Mouse (Mus musculus): ENCODE results near the gene Pdss2. TPM values are rescaled to one million over a fixed set of nuclear protein-coding genes. Genes with fewer than 3 reads are reported as not detected.

Gene Pdss2
- total and polyA plus RNA-seq, 2 experiments from 2014 or later: 17.6 TPM

- Histone ChIP-seq H3K27ac (ENCODE audit: low read depth, low read length) (peak within 1 kb of the TSS; percentile 96), H3K4me1 (ENCODE audit: insufficient read depth, low read length) (peaks cover 3% of the 10 kb centered on the region; the same call in 1 of the 2 replicates), H3K9ac (replicated peaks; ENCODE audit: low read length, poor library complexity, severe bottlenecking) (peak within 1 kb of the TSS; percentile 91), H3K36me3 (ENCODE audit: insufficient read depth, low read length) (no peaks in the 10 kb centered on the region), H3K4me2 (ENCODE audit: low read depth, low read length, poor library complexity, severe bottlenecking) (peak within 1 kb of the TSS; percentile 88), H3K4me3 (ENCODE audit: low read depth, low read length) (peak within 1 kb of the TSS; percentile 97), H3K27me3 (ENCODE audit: insufficient read depth, low read length) (no peaks in the 10 kb centered on the region), H3K9me3 (ENCODE audit: low read length) (no peaks in the 10 kb centered on the region)
- no peak for TF ChIP-seq CTCF (IDR thresholded peaks at IDR 0.05)
- DNase-seq (ENCODE audit: low spot score): peak; percentile 90
- 0% methylated on average over 48 of the region's 91 CpGs for WGBS
- ATAC-seq (ENCODE audit: low FRiP score): peak; percentile 84
Measured at GRCm38 (mm10) chr10:43174326-43175155, 46.7 kb upstream of the Pdss2 start, which contains the start of the genes Sobp and 9030612E09Rik. Sobp (minus strand) TSS chr10:43174530. 9030612E09Rik (plus strand) TSS chr10:43174704.

DNA sequence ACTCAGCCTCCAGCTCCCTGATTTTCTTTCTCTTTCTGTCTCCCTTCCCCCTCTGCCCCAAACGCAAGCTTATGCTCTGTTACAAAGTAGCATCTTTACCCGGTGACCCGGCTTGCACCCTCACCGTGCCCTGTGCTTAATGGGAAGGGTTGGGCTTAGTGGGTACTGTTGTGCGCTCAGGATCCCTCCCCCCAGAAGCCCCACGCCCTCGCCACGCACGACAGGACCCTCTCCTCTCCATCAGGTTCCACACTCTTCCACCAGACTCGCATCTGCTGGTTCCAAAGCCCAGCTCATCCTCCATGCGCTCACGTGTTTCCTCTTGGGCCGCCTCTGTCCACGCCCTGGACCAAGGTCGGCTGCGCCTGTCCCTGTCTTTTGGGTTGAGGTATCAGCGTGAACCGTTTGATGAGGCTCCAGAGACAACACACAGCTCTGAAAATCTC is 46.1 kb upstream of the Pdss2 start:
- H3K4me3 ChIP-seq (ENCODE audit: low read depth, low read length): peak overlapping the region; percentile 97
- peak overlapping the region; percentile 91 for H3K9ac ChIP-seq (replicated peaks; ENCODE audit: low read length, poor library complexity, severe bottlenecking)
- peak overlapping the region; percentile 88 for H3K4me2 ChIP-seq (ENCODE audit: low read depth, low read length, poor library complexity, severe bottlenecking)
- DNase-seq (ENCODE audit: low spot score) (peak; percentile 39), ATAC-seq (ENCODE audit: low FRiP score) (peak; percentile 47)
- no peaks in the 10 kb centered on the region for H3K36me3 ChIP-seq (ENCODE audit: insufficient read depth, low read length)
- H3K27ac ChIP-seq (ENCODE audit: low read depth, low read length): peak overlapping the region; percentile 96
- WGBS: 1% methylated on average over 18 of the region's 18 CpGs
- TF ChIP-seq CTCF (IDR thresholded peaks at IDR 0.05): no peak
- no peaks in the 10 kb centered on the region for H3K9me3 ChIP-seq (ENCODE audit: low read length)
- peaks cover 3% of the 10 kb centered on the region; the same call in 1 of the 2 replicates for H3K4me1 ChIP-seq (ENCODE audit: insufficient read depth, low read length)
- no peaks in the 10 kb centered on the region for H3K27me3 ChIP-seq (ENCODE audit: insufficient read depth, low read length)

GRCm38 (mm10) chr10:43180313-43180912 is 40.9 kb upstream of the Pdss2 start:
- ATAC-seq (ENCODE audit: low FRiP score): no peak
- Histone ChIP-seq H3K27ac (ENCODE audit: low read depth, low read length) (no peak overlapping the region), H3K36me3 (ENCODE audit: insufficient read depth, low read length) (no peaks in the 10 kb centered on the region), H3K4me3 (ENCODE audit: low read depth, low read length) (no peak overlapping the region), H3K9ac (replicated peaks; ENCODE audit: low read length, poor library complexity, severe bottlenecking) (no peak overlapping the region), H3K4me1 (ENCODE audit: insufficient read depth, low read length) (no peaks in the 10 kb centered on the region), H3K27me3 (ENCODE audit: insufficient read depth, low read length) (no peaks in the 10 kb centered on the region), H3K9me3 (ENCODE audit: low read length) (no peaks in the 10 kb centered on the region), H3K4me2 (ENCODE audit: low read depth, low read length, poor library complexity, severe bottlenecking) (no peak overlapping the region)
- peak; percentile 83 for DNase-seq (ENCODE audit: low spot score)
- no peak for TF ChIP-seq CTCF (IDR thresholded peaks at IDR 0.05)
- 31% methylated on average over 5 of the region's 5 CpGs for WGBS

DNA sequence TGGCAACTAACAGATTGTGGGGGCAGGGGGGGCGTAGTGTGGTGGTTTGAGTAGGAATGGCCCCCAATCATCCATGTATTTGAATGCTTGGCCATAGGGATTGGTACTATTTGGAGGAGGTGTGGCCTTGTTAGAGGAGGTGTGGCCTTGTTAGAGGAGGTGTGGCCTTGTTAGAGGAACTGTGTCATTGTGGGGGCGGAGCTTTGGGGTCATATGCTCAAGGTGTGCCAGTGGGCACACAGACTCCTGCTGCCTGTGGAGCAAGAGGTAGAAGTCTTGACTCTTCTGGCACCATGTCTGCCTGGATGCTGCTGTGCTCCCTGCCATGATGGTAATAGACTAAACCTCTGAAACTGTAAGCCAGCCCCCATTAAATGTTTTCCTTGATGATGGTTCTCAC is 21.1 kb upstream of the Pdss2 start:
- Histone ChIP-seq H3K27ac (ENCODE audit: low read depth, low read length) (no peak overlapping the region), H3K36me3 (ENCODE audit: insufficient read depth, low read length) (no peaks in the 10 kb centered on the region), H3K27me3 (ENCODE audit: insufficient read depth, low read length) (no peaks in the 10 kb centered on the region), H3K4me2 (ENCODE audit: low read depth, low read length, poor library complexity, severe bottlenecking) (no peak overlapping the region), H3K4me3 (ENCODE audit: low read depth, low read length) (no peak overlapping the region), H3K4me1 (ENCODE audit: insufficient read depth, low read length) (no peaks in the 10 kb centered on the region), H3K9me3 (ENCODE audit: low read length) (no peaks in the 10 kb centered on the region), H3K9ac (replicated peaks; ENCODE audit: low read length, poor library complexity, severe bottlenecking) (no peak overlapping the region)
- ATAC-seq (ENCODE audit: low FRiP score) (no peak), DNase-seq (ENCODE audit: low spot score) (no peak)
- TF ChIP-seq CTCF (IDR thresholded peaks at IDR 0.05): no peak
- WGBS: 87% methylated on average over 2 of the region's 2 CpGs

GRCm38 (mm10) chr10:43203865-43204264 is 17.4 kb upstream of the Pdss2 start:
- TF ChIP-seq CTCF (IDR thresholded peaks at IDR 0.05): no peak
- Histone ChIP-seq H3K9ac (replicated peaks; ENCODE audit: low read length, poor library complexity, severe bottlenecking) (no peak overlapping the region), H3K36me3 (ENCODE audit: insufficient read depth, low read length) (no peaks in the 10 kb centered on the region), H3K27me3 (ENCODE audit: insufficient read depth, low read length) (no peaks in the 10 kb centered on the region), H3K9me3 (ENCODE audit: low read length) (no peaks in the 10 kb centered on the region; the same call in 1 of the 2 replicates), H3K27ac (ENCODE audit: low read depth, low read length) (no peak overlapping the region), H3K4me1 (ENCODE audit: insufficient read depth, low read length) (no peaks in the 10 kb centered on the region), H3K4me2 (ENCODE audit: low read depth, low read length, poor library complexity, severe bottlenecking) (no peak overlapping the region), H3K4me3 (ENCODE audit: low read depth, low read length) (no peak overlapping the region)
- no peak for DNase-seq (ENCODE audit: low spot score)
- ATAC-seq (ENCODE audit: low FRiP score): no peak
- 85% methylated on average over 3 of the region's 3 CpGs for WGBS

DNA sequence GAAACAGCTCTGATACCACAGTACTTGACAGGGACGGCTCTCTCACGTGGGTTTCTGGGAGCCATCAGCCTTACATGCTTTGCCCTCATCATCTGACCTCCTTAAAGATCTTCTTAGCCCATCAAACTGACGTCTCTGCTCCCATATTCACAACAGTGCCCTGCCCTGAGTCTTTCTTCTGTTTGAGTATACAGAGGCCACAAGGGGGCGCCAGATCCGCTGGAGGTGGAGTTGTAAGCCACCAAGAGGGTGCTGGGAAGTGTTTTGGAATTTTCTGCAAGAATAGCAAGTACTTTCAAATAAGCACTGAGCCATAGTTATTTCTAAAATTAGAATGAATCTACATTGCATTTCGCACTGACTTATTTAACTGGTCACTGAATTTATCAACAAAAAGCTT is 9.4 kb upstream of the Pdss2 start:
- no peak overlapping the region for H3K27ac ChIP-seq (ENCODE audit: low read depth, low read length)
- H3K4me3 ChIP-seq (ENCODE audit: low read depth, low read length): no peak overlapping the region
- ATAC-seq (ENCODE audit: low FRiP score) (no peak), DNase-seq (ENCODE audit: low spot score) (peak; percentile 14)
- H3K9ac ChIP-seq (replicated peaks; ENCODE audit: low read length, poor library complexity, severe bottlenecking): no peak overlapping the region
- TF ChIP-seq CTCF (IDR thresholded peaks at IDR 0.05): peak; percentile 51
- no peaks in the 10 kb centered on the region for H3K4me1 ChIP-seq (ENCODE audit: insufficient read depth, low read length)
- WGBS: 36% methylated on average over 6 of the region's 6 CpGs
- no peak overlapping the region for H3K4me2 ChIP-seq (ENCODE audit: low read depth, low read length, poor library complexity, severe bottlenecking)
- no peaks in the 10 kb centered on the region for H3K36me3 ChIP-seq (ENCODE audit: insufficient read depth, low read length)
- no peaks in the 10 kb centered on the region; the same call in 1 of the 2 replicates for H3K9me3 ChIP-seq (ENCODE audit: low read length)
- H3K27me3 ChIP-seq (ENCODE audit: insufficient read depth, low read length): no peaks in the 10 kb centered on the region

Data from midbrain, postnatal 0 days (tissue).